Mouse (Mus musculus): Measurements from ENCODE around the gene Gm26661.

- no peak for TF ChIP-seq CTCF (conservative IDR thresholded peaks at IDR 0.05 in 1 of 2, IDR thresholded peaks at IDR 0.05 in 1 of 2; ENCODE audit: low read depth in 2 of 2, low read length in 2 of 2)
- TF ChIP-seq ZMIZ1 (IDR thresholded peaks at IDR 0.05; ENCODE audit: low read depth, low read length) = no peak
- no peak for TF ChIP-seq ETS1 (conservative IDR thresholded peaks at IDR 0.05; ENCODE audit: low read depth, low read length)
- TF ChIP-seq KAT2A (IDR thresholded peaks at IDR 0.05; ENCODE audit: insufficient replicate concordance, low read length) = no peak
- TF ChIP-seq TBP (conservative IDR thresholded peaks at IDR 0.05; ENCODE audit: low read depth, low read length) = no peak
- TF ChIP-seq NRF1 (IDR thresholded peaks at IDR 0.05; ENCODE audit: low read depth, low read length) = no peak
- TF ChIP-seq POLR2A (IDR thresholded peaks at IDR 0.05; ENCODE audit: low read depth, low read length) = no peak
- TF ChIP-seq IRF4 (IDR thresholded peaks at IDR 0.05; ENCODE audit: low read depth, low read length) = no peak
- TF ChIP-seq BHLHE40 (IDR thresholded peaks at IDR 0.05; ENCODE audit: low read depth, low read length) = no peak
- TF ChIP-seq MAZ (IDR thresholded peaks at IDR 0.05; ENCODE audit: low read depth, low read length) = no peak
- no peak for TF ChIP-seq CHD2 (IDR thresholded peaks at IDR 0.05; ENCODE audit: low read length)
- TF ChIP-seq MAX (IDR thresholded peaks at IDR 0.05; ENCODE audit: low read length) = no peak
- TF ChIP-seq ELF1 (IDR thresholded peaks at IDR 0.05; ENCODE audit: low read depth, low read length) = no peak
Observed at GRCm38 (mm10) chr14:7821341-7821740, 30.0 kb downstream of the Gm26661 start.
